Mouse (Mus musculus) lung, embryonic 16.5 days (tissue): Measurements from ENCODE around the gene Tmem163. TPM values are rescaled to one million over a fixed set of nuclear protein-coding genes. Genes with fewer than 3 reads are reported as not detected.

Experiments
- ATAC-seq: fragments of 200-750 bp; cut with Nextera tagmentation; 2 replicates; pipeline ENCODE4 v1.8.0; 2017; ENCODE audit warnings: low read depth, mild to moderate bottlenecking, moderate library complexity
- H3K27ac ChIP-seq: fragments of 300-500 bp; sonication (generic); 2 replicates; pipeline ENCODE4 v1.5.1; 2014; ENCODE audit warnings: mild to moderate bottlenecking, control low read depth, low read length
- H3K27me3 ChIP-seq: fragments of 300-500 bp; sonication (generic); 2 replicates; pipeline ENCODE4 v1.6.1; 2014; ENCODE audit warnings: low read depth, low read length, mixed read lengths; ENCODE audit not compliant: control insufficient read depth, insufficient read depth
- H3K36me3 ChIP-seq: fragments of 300-500 bp; sonication (generic); 2 replicates; pipeline ENCODE4 v1.6.1; 2014; ENCODE audit warnings: low read length; ENCODE audit not compliant: control insufficient read depth, insufficient read depth
- H3K4me1 ChIP-seq: fragments of 300-500 bp; sonication (generic); replicated peaks from 2 replicates; pipeline ENCODE4 v1.6.1; 2014; ENCODE audit warnings: low read length, mixed read lengths; ENCODE audit not compliant: control insufficient read depth, insufficient read depth
- H3K4me2 ChIP-seq: fragments of 300-500 bp; sonication (generic); 2 replicates; pipeline ENCODE4 v1.6.1; 2014; ENCODE audit warnings: low read depth, low read length, control low read depth
- H3K4me3 ChIP-seq: fragments of 300-500 bp; sonication (generic); 2 replicates; pipeline ENCODE4 v1.5.1; 2014; ENCODE audit warnings: mild to moderate bottlenecking, low read length, control low read depth
- H3K9ac ChIP-seq: fragments of 300-500 bp; sonication (generic); 2 replicates; pipeline ENCODE4 v1.6.1; 2014; ENCODE audit warnings: low read length, control low read depth
- H3K9me3 ChIP-seq: fragments of 300-500 bp; sonication (generic); 2 replicates; pipeline ENCODE4 v1.6.1; 2016; ENCODE audit warnings: low read length; ENCODE audit not compliant: control insufficient read depth
- WGBS: fragments of 180-500 bp; shearing (Covaris S2); extraction: QIAGEN DNeasy Blood & Tissue Kit; methylation state at CpG from one replicate; pipeline ENCODE4 v1.1.7; 2014; 5-methylcytosine and 5-hydroxymethylcytosine counted together
- polyA plus RNA-seq: library from polyadenylated mRNA; unstranded; fragments of >200 nt; fragmentation: Nextera tagmentation; extraction: Ambion mirVana; gene quantifications from 2 replicates; pipeline ENCODE4 v1.2.1, GENCODE M21; 2015

Gene Tmem163
- polyA plus RNA-seq, 1 experiment from 2014 or later, result 3.3 TPM

GRCm38 (mm10) chr1:127677131-127677631, 2.2 kb downstream of the Tmem163 start:
- peaks cover 8% of the 10 kb centered on the region for H3K4me1 ChIP-seq
- under 1% methylated on average over 34 of the region's 44 CpGs for WGBS
- H3K27me3 ChIP-seq, result peaks cover 49% of the 10 kb centered on the region
- peak overlapping the region; percentile 59 for H3K4me3 ChIP-seq
- H3K27ac ChIP-seq, result no peak overlapping the region
- no peaks in the 10 kb centered on the region for H3K36me3 ChIP-seq
- peak overlapping the region; percentile 95 for H3K4me2 ChIP-seq
- no peaks in the 10 kb centered on the region for H3K9me3 ChIP-seq
- peak; percentile 24; the same call in 1 of the 2 replicates for ATAC-seq
- peak overlapping the region; percentile 60; the same call in 1 of the 2 replicates for H3K9ac ChIP-seq

- ATAC-seq, result 0 out of 2 replicates have a peak, but pooled peaks have one; percentile 13
- Histone ChIP-seq H3K4me1 (peaks cover 8% of the 10 kb centered on the region), H3K36me3 (no peaks in the 10 kb centered on the region), H3K27ac (no peak overlapping the region), H3K9me3 (no peaks in the 10 kb centered on the region), H3K4me2 (peak overlapping the region; percentile 95), H3K9ac (no peak overlapping the region), H3K27me3 (peaks cover 49% of the 10 kb centered on the region), H3K4me3 (peak overlapping the region; percentile 59)
- 7% methylated on average over 25 of the region's 25 CpGs for WGBS
Observed at GRCm38 (mm10) chr1:127676516-127677099, 2.7 kb downstream of the Tmem163 start.

- 35% methylated on average over 12 of the region's 12 CpGs for WGBS
- Histone ChIP-seq H3K4me3 (no peak overlapping the region), H3K27me3 (peaks cover 49% of the 10 kb centered on the region), H3K4me1 (peaks cover 8% of the 10 kb centered on the region), H3K9ac (no peak overlapping the region), H3K4me2 (no peak overlapping the region), H3K9me3 (no peaks in the 10 kb centered on the region), H3K27ac (no peak overlapping the region), H3K36me3 (no peaks in the 10 kb centered on the region)
- ATAC-seq, result no peak
Observed at GRCm38 (mm10) chr1:127676116-127676515, 3.2 kb downstream of the Tmem163 start.

- peaks cover 47% of the 10 kb centered on the region for H3K27me3 ChIP-seq
- no peak overlapping the region for H3K9ac ChIP-seq
- H3K27ac ChIP-seq, result no peak overlapping the region
- no peak for ATAC-seq
- H3K4me2 ChIP-seq, result no peak overlapping the region
- peaks cover 8% of the 10 kb centered on the region for H3K4me1 ChIP-seq
- 57% methylated on average over 1 of the region's 1 CpGs for WGBS
- H3K36me3 ChIP-seq, result no peaks in the 10 kb centered on the region
- no peaks in the 10 kb centered on the region for H3K9me3 ChIP-seq
- H3K4me3 ChIP-seq, result no peak overlapping the region
Observed at GRCm38 (mm10) chr1:127675253-127675652, 4.1 kb downstream of the Tmem163 start.

GRCm38 (mm10) chr1:127673221-127674050, 5.9 kb downstream of the Tmem163 start:
- Histone ChIP-seq H3K9ac (no peak overlapping the region), H3K9me3 (no peaks in the 10 kb centered on the region), H3K36me3 (no peaks in the 10 kb centered on the region), H3K4me1 (peaks cover 8% of the 10 kb centered on the region), H3K4me2 (no peak overlapping the region), H3K27ac (no peak overlapping the region), H3K27me3 (peaks cover 31% of the 10 kb centered on the region), H3K4me3 (no peak overlapping the region)
- 55% methylated on average over 10 of the region's 10 CpGs for WGBS
- ATAC-seq, result no peak

- H3K27me3 ChIP-seq, result no peaks in the 10 kb centered on the region; the same call in 1 of the 2 replicates
- no peak overlapping the region for H3K9ac ChIP-seq
- no peaks in the 10 kb centered on the region for H3K4me1 ChIP-seq
- no peak overlapping the region for H3K27ac ChIP-seq
- H3K4me2 ChIP-seq, result no peak overlapping the region
- no peaks in the 10 kb centered on the region for H3K9me3 ChIP-seq
- no peak for ATAC-seq
- no peak overlapping the region for H3K4me3 ChIP-seq
- H3K36me3 ChIP-seq, result no peaks in the 10 kb centered on the region
- WGBS, result 77% methylated on average over 3 of the region's 3 CpGs
Observed at GRCm38 (mm10) chr1:127668161-127668560, 11.2 kb downstream of the Tmem163 start.

GRCm38 (mm10) chr1:127667110-127667860, 12.1 kb downstream of the Tmem163 start:
- ATAC-seq, result no peak
- Histone ChIP-seq H3K4me2 (no peak overlapping the region), H3K4me3 (no peak overlapping the region), H3K27me3 (no peaks in the 10 kb centered on the region; the same call in 1 of the 2 replicates), H3K27ac (no peak overlapping the region), H3K9ac (no peak overlapping the region), H3K4me1 (no peaks in the 10 kb centered on the region), H3K36me3 (no peaks in the 10 kb centered on the region), H3K9me3 (no peaks in the 10 kb centered on the region)
- WGBS, result 68% methylated on average over 8 of the region's 8 CpGs

GRCm38 (mm10) chr1:127666221-127666620, 13.1 kb downstream of the Tmem163 start:
- Histone ChIP-seq H3K4me2 (no peak overlapping the region), H3K36me3 (no peaks in the 10 kb centered on the region), H3K27ac (no peak overlapping the region), H3K9me3 (no peaks in the 10 kb centered on the region), H3K9ac (no peak overlapping the region), H3K4me1 (no peaks in the 10 kb centered on the region), H3K27me3 (no peaks in the 10 kb centered on the region; the same call in 1 of the 2 replicates), H3K4me3 (no peak overlapping the region)
- 64% methylated on average over 6 of the region's 6 CpGs for WGBS
- ATAC-seq, result no peak
